In the genomic region with DNA sequence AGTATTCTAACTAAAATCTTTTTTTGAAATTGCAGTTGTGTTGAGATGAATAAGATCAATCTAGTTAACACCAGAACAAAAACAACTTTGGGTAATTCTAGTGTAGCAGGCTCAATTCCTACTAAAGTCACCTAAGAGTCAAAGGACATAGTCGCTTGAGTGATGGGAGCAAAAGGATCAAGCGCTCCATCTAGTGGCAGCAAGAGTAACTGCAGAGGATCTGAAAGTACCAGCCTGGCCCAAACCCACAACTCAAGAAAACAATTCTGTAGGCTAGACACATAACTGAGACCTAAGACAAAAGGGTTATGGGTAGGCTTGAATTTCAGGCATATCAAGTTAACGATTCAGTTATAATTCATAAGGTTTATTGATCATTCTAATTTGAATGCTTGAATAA, we compare ENCODE assay signal across 10 mouse cellular contexts. TPM values are rescaled to one million over a fixed set of nuclear protein-coding genes. Genes with fewer than 3 reads are reported as not detected.
DNase-seq lines count a peak whose midpoint lies in the region; ATAC-seq and TF ChIP-seq lines count a peak whose summit lies in the region.
"Had no signal": no experiment of that assay in that cellular context is flagged by ENCODE, and none has a peak within 500 bp of the region (broad histone marks: within the 10 kb centered on the region; RNA-seq: fewer than 3 reads in every experiment).

No protein-coding gene starts in this region.

- H3K4me1 ChIP-seq in hindbrain, embryonic 14.5 days (replicated peaks; ENCODE audit: control insufficient read depth, insufficient read depth, low read length) = no peaks in the 10 kb centered on the region
- no peaks in the 10 kb centered on the region for H3K4me1 ChIP-seq in limb, embryonic 10.5 days
- no peaks in the 10 kb centered on the region for H3K4me1 ChIP-seq in midbrain, embryonic 14.5 days (ENCODE audit: control insufficient read depth, insufficient read depth, low read length)
- H3K4me1 ChIP-seq in stomach, postnatal 0 days (replicated peaks; ENCODE audit: control insufficient read depth, insufficient read depth) = no peaks in the 10 kb centered on the region
- H3K4me1 ChIP-seq: stomach, embryonic 15.5 days had no signal

- H3K27me3 ChIP-seq in hindbrain, embryonic 14.5 days (ENCODE audit: control insufficient read depth, insufficient read depth, low read length) = no peaks in the 10 kb centered on the region
- H3K27me3 ChIP-seq in limb, embryonic 10.5 days (ENCODE audit: low read depth, poor library complexity, severe bottlenecking) = no peaks in the 10 kb centered on the region
- no peaks in the 10 kb centered on the region for H3K27me3 ChIP-seq in midbrain, embryonic 14.5 days (ENCODE audit: control insufficient read depth, insufficient read depth, low read length)
- H3K27me3 ChIP-seq in stomach, postnatal 0 days (ENCODE audit: control insufficient read depth, insufficient read depth, low read length) = no peaks in the 10 kb centered on the region
- H3K27me3 ChIP-seq: stomach, embryonic 15.5 days had no signal

- DNase-seq in right cerebral cortex, adult 18-20 months = peak; percentile 49
- DNase-seq in right cerebral cortex, postnatal 36 days (ENCODE audit: low spot score in 2 of 2) = no peak
- DNase-seq in brain, adult 2 months (ENCODE audit: low read depth, low spot score) = peak; percentile 86
- DNase-seq in hindbrain, embryonic 14.5 days (ENCODE audit: low spot score) = peak; percentile 80
- peak; percentile 50 for DNase-seq in limb, embryonic 10.5 days (ENCODE audit: low spot score)
- DNase-seq in midbrain, embryonic 14.5 days = peak; percentile 84
- DNase-seq in stomach, postnatal 0 days (ENCODE audit: low spot score) = peak; percentile 53

- no peaks in the 10 kb centered on the region for H3K9me3 ChIP-seq in hindbrain, embryonic 14.5 days (ENCODE audit: control insufficient read depth, low read length)
- H3K9me3 ChIP-seq in limb, embryonic 10.5 days (replicated peaks) = no peaks in the 10 kb centered on the region
- no peaks in the 10 kb centered on the region for H3K9me3 ChIP-seq in midbrain, embryonic 14.5 days (ENCODE audit: control insufficient read depth, low read length)
- no peaks in the 10 kb centered on the region for H3K9me3 ChIP-seq in stomach, postnatal 0 days (ENCODE audit: control insufficient read depth, low read length)
- H3K9me3 ChIP-seq: stomach, embryonic 15.5 days had no signal

- no peaks in the 10 kb centered on the region for H3K36me3 ChIP-seq in hindbrain, embryonic 14.5 days (replicated peaks; ENCODE audit: control insufficient read depth, insufficient read depth)
- no peaks in the 10 kb centered on the region for H3K36me3 ChIP-seq in limb, embryonic 10.5 days
- H3K36me3 ChIP-seq in midbrain, embryonic 14.5 days (ENCODE audit: control insufficient read depth, insufficient read depth, low read length) = no peaks in the 10 kb centered on the region
- H3K36me3 ChIP-seq in stomach, postnatal 0 days (ENCODE audit: control insufficient read depth, insufficient read depth, low read length) = no peaks in the 10 kb centered on the region
- H3K36me3 ChIP-seq: stomach, embryonic 15.5 days had no signal

- no peak overlapping the region for H3K4me3 ChIP-seq in hindbrain, embryonic 14.5 days (replicated peaks; ENCODE audit: low read length)
- no peak overlapping the region for H3K4me3 ChIP-seq in limb, embryonic 10.5 days
- H3K4me3 ChIP-seq in midbrain, embryonic 14.5 days (replicated peaks; ENCODE audit: low read depth, low read length) = no peak overlapping the region
- no peak overlapping the region for H3K4me3 ChIP-seq in stomach, postnatal 0 days (ENCODE audit: low read depth, low read length)
- H3K4me3 ChIP-seq: erythroblast, embryonic 14.5 days; stomach, embryonic 15.5 days had no signal

- H3K4me2 ChIP-seq in hindbrain, embryonic 14.5 days (replicated peaks) = no peak overlapping the region
- H3K4me2 ChIP-seq in midbrain, embryonic 14.5 days (ENCODE audit: low read length) = no peak overlapping the region
- H3K4me2 ChIP-seq in stomach, postnatal 0 days (replicated peaks; ENCODE audit: low read depth) = no peak overlapping the region
- H3K4me2 ChIP-seq: stomach, embryonic 15.5 days had no signal

- ATAC-seq in erythroid progenitor cell, adult 5-6 weeks (replicated peaks; ENCODE audit: low FRiP score, poor library complexity, severe bottlenecking) = peak; percentile 90
- 0 out of 2 replicates have a peak, but pooled peaks have one; percentile 37 for ATAC-seq in hindbrain, embryonic 14.5 days (ENCODE audit: low FRiP score)
- peak; percentile 64 for ATAC-seq in midbrain, embryonic 14.5 days (ENCODE audit: low FRiP score, low TSS enrichment)
- ATAC-seq in stomach, postnatal 0 days (ENCODE audit: low FRiP score, low TSS enrichment) = 0 out of 2 replicates have a peak, but pooled peaks have one; percentile 47

- H3K9ac ChIP-seq in hindbrain, embryonic 14.5 days = no peak overlapping the region
- H3K9ac ChIP-seq in midbrain, embryonic 14.5 days (replicated peaks; ENCODE audit: low read length) = no peak overlapping the region
- no peak overlapping the region for H3K9ac ChIP-seq in stomach, postnatal 0 days (ENCODE audit: low read length)
- H3K9ac ChIP-seq: stomach, embryonic 15.5 days had no signal

- H3K27ac ChIP-seq in hindbrain, embryonic 14.5 days = no peak overlapping the region
- no peak overlapping the region for H3K27ac ChIP-seq in limb, embryonic 10.5 days
- no peak overlapping the region for H3K27ac ChIP-seq in midbrain, embryonic 14.5 days (replicated peaks; ENCODE audit: low read depth, low read length)
- H3K27ac ChIP-seq in stomach, postnatal 0 days (replicated peaks) = no peak overlapping the region
- H3K27ac ChIP-seq: stomach, embryonic 15.5 days had no signal

- no peak for TF ChIP-seq EP300 in stomach, postnatal 0 days (optimal IDR thresholded peaks at IDR 0.05)

- 2% methylated on average over 3 of the region's 3 CpGs for WGBS in hindbrain, embryonic 14.5 days
- WGBS in limb, embryonic 10.5 days = 3% methylated on average over 3 of the region's 3 CpGs
- WGBS in midbrain, embryonic 14.5 days = 2% methylated on average over 3 of the region's 3 CpGs
- WGBS in stomach, postnatal 0 days = 3% methylated on average over 3 of the region's 3 CpGs

- peak; percentile 95 for TF ChIP-seq CTCF in stomach, postnatal 0 days (IDR thresholded peaks at IDR 0.05; ENCODE audit: low read depth)

RNA-seq across cellular contexts. Expression of gene Lnpep, which starts 20.9 kb away (rescaled TPM):
- 45.0 and 50.7 TPM in 2 replicates for total RNA-seq in erythroid progenitor cell, adult 5-6 weeks (2015; ENCODE audit: low replicate concordance)
- 36.1 TPM in 2 replicates for total RNA-seq in erythroid progenitor cell, adult 5-6 weeks (2017; ENCODE audit: low replicate concordance)
- polyA plus RNA-seq in hindbrain, embryonic 14.5 days (2014; fragmentation: Nextera tagmentation; extraction: Ambion mirVana) = 8.1 and 9.6 TPM in 2 replicates
- 8.4 and 10.1 TPM in 2 replicates for polyA plus RNA-seq in limb, embryonic 10.5 days (2016; fragmentation: Nextera tagmentation; extraction: Ambion mirVana)
- polyA plus RNA-seq in midbrain, embryonic 14.5 days (2014; fragmentation: Nextera tagmentation; extraction: Ambion mirVana) = 8.8 and 13.5 TPM in 2 replicates
- polyA plus RNA-seq in stomach, postnatal 0 days (2015; fragmentation: Nextera tagmentation; extraction: Ambion mirVana) = 4.8 and 5.0 TPM in 2 replicates

RNA-seq across cellular contexts. Expression of gene Vmn2r90, which starts 57.8 kb away (rescaled TPM):
- total RNA-seq in erythroid progenitor cell, adult 5-6 weeks (2015; ENCODE audit: low replicate concordance) = not detected in 2 replicates
- total RNA-seq in erythroid progenitor cell, adult 5-6 weeks (2017; ENCODE audit: low replicate concordance) = not detected in 2 replicates
- not detected in 2 replicates for polyA plus RNA-seq in hindbrain, embryonic 14.5 days (2014; fragmentation: Nextera tagmentation; extraction: Ambion mirVana)
- not detected in 2 replicates for polyA plus RNA-seq in limb, embryonic 10.5 days (2016; fragmentation: Nextera tagmentation; extraction: Ambion mirVana)
- polyA plus RNA-seq in midbrain, embryonic 14.5 days (2014; fragmentation: Nextera tagmentation; extraction: Ambion mirVana) = not detected in 2 replicates
- polyA plus RNA-seq in stomach, postnatal 0 days (2015; fragmentation: Nextera tagmentation; extraction: Ambion mirVana) = not detected in 2 replicates
- polyA plus RNA-seq: erythroblast, embryonic 14.5 days; stomach, embryonic 15.5 days had no signal

Comparison
In these comparisons a context has a peak if more than half of its experiments do, and no peak if none do; other contexts are left out.
1. DNase-seq: peak in right cerebral cortex, adult 18-20 months (single experiment), brain, adult 2 months (single experiment), hindbrain, embryonic 14.5 days (single experiment), limb, embryonic 10.5 days (single experiment), midbrain, embryonic 14.5 days (single experiment) and stomach, postnatal 0 days (single experiment); none in right cerebral cortex, postnatal 36 days (0 of 2).
2. ATAC-seq: peak in every context shown above with its lines; median percentile 90 in erythroid progenitor cell, adult 5-6 weeks; 64 in midbrain, embryonic 14.5 days; 47 in stomach, postnatal 0 days; 37 in hindbrain, embryonic 14.5 days.